Mouse (Mus musculus) embryonic fibroblast, embryonic 13.5 days (primary cell): ENCODE results near the gene Efnb3.

Source experiments
- CTCF ChIP-seq: IDR thresholded peaks from 2 replicates; pipeline ENCODE4 v1.5.1; 2011; ENCODE audit warnings: mild to moderate bottlenecking, control low read depth, low read length, moderate library complexity, borderline replicate concordance; ENCODE audit not compliant: insufficient read depth
- POLR2A ChIP-seq: IDR thresholded peaks from 2 replicates; pipeline ENCODE4 v1.6.1; 2011; ENCODE audit warnings: low read depth, mild to moderate bottlenecking, control low read depth, low read length, moderate library complexity

GRCm38 (mm10) chr11:69601768-69602167 is 41.8 kb upstream of the Efnb3 start:
- TF ChIP-seq CTCF (no peak), POLR2A (no peak)
